30 mouse cellular contexts compared by ENCODE assay signal in the genomic region with DNA sequence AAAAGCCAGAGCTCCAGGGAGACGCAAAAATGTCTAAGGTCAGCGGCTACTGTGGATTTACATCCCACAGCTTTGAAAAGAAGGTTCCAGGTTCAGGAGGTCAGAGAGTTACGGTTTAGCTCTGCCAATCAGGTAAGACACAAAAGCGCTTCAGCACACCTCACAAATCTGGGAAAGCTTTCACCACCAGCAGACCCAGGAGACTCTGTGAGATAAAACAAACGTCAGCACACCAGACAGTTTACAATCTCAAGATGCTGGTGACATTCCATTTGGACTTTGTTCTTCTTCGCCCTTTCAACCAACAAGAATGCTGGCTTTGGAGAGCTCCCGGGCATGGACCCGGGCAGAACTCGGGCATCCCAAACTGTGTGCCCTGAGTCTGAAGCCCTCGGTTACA.
DNase-seq lines count a peak whose midpoint lies in the region; ATAC-seq lines count a peak whose summit lies in the region.
"Had no signal": no experiment of that assay in that cellular context is flagged by ENCODE, and none has a peak within 500 bp of the region (broad histone marks: within the 10 kb centered on the region; RNA-seq: fewer than 3 reads in every experiment).

No protein-coding gene starts in this region.

- no peaks in the 10 kb centered on the region for H3K36me3 ChIP-seq in kidney, embryonic 14.5 days (ENCODE audit: control insufficient read depth, insufficient read depth, low read length)
- no peaks in the 10 kb centered on the region for H3K36me3 ChIP-seq in limb, embryonic 10.5 days
- H3K36me3 ChIP-seq: G1E; heart, embryonic 12.5 days; limb, embryonic 15.5 days had no signal

- no peaks in the 10 kb centered on the region for H3K9me3 ChIP-seq in kidney, embryonic 14.5 days (ENCODE audit: control insufficient read depth, low read length)
- H3K9me3 ChIP-seq in limb, embryonic 10.5 days (replicated peaks), result no peaks in the 10 kb centered on the region
- H3K9me3 ChIP-seq: forebrain, embryonic 12.5 days; G1E; heart, embryonic 12.5 days; hindbrain, embryonic 12.5 days; limb, embryonic 15.5 days; neural tube, embryonic 13.5 days had no signal

- no peaks in the 10 kb centered on the region for H3K27me3 ChIP-seq in kidney, embryonic 14.5 days (ENCODE audit: control insufficient read depth, insufficient read depth, low read length)
- no peaks in the 10 kb centered on the region for H3K27me3 ChIP-seq in limb, embryonic 10.5 days (ENCODE audit: low read depth, poor library complexity, severe bottlenecking)
- H3K27me3 ChIP-seq: CH12.LX; forebrain, embryonic 12.5 days; heart, embryonic 12.5 days; hindbrain, embryonic 12.5 days; limb, embryonic 15.5 days; neural tube, embryonic 13.5 days; Patski had no signal

- H3K4me3 ChIP-seq in kidney, embryonic 14.5 days (ENCODE audit: low read length), result no peak overlapping the region
- H3K4me3 ChIP-seq in limb, embryonic 10.5 days, result no peak overlapping the region
- H3K4me3 ChIP-seq: forebrain, embryonic 12.5 days; heart, embryonic 12.5 days; hindbrain, embryonic 12.5 days; limb, embryonic 15.5 days; neural tube, embryonic 13.5 days had no signal

- H3K4me1 ChIP-seq in kidney, embryonic 14.5 days (ENCODE audit: control insufficient read depth, insufficient read depth, low read length), result peaks cover 8% of the 10 kb centered on the region; the same call in 1 of the 2 replicates
- peaks cover 35% of the 10 kb centered on the region for H3K4me1 ChIP-seq in limb, embryonic 10.5 days

- intact Hi-C loops in gastrocnemius, postnatal 14 days (cut with DNase I; ENCODE audit: low total_unique reads), result no loop called here

- no peak overlapping the region for H3K4me2 ChIP-seq in kidney, embryonic 14.5 days (replicated peaks; ENCODE audit: low read depth, low read length)
- H3K4me2 ChIP-seq: forebrain, embryonic 12.5 days; heart, embryonic 12.5 days; hindbrain, embryonic 12.5 days; limb, embryonic 15.5 days; lung, embryonic 14.5 days; neural tube, embryonic 13.5 days had no signal

- no peak for ATAC-seq in kidney, embryonic 14.5 days (ENCODE audit: low FRiP score, low TSS enrichment)
- ATAC-seq in erythroid progenitor cell, adult 5-6 weeks (replicated peaks; ENCODE audit: low FRiP score, poor library complexity, severe bottlenecking), result no peak
- ATAC-seq: intestine, postnatal 0 days; Patski had no signal

- H3K27ac ChIP-seq in kidney, embryonic 14.5 days (ENCODE audit: low read depth, low read length), result no peak overlapping the region
- peak overlapping the region; percentile 40; the same call in 1 of the 2 replicates for H3K27ac ChIP-seq in limb, embryonic 10.5 days
- H3K27ac ChIP-seq: forebrain, embryonic 12.5 days; hindbrain, embryonic 12.5 days; limb, embryonic 15.5 days; liver, embryonic 14.5 days; neural tube, embryonic 13.5 days; stomach, postnatal 0 days had no signal

- H3K9ac ChIP-seq in kidney, embryonic 14.5 days (ENCODE audit: low read depth, low read length), result no peak overlapping the region
- H3K9ac ChIP-seq: forebrain, embryonic 12.5 days; heart, embryonic 12.5 days; hindbrain, embryonic 12.5 days; limb, embryonic 15.5 days; liver, embryonic 14.5 days; lung, embryonic 14.5 days; neural tube, embryonic 13.5 days had no signal

- WGBS in kidney, embryonic 14.5 days, result 30% methylated on average over 10 of the region's 10 CpGs
- WGBS in limb, embryonic 10.5 days, result 32% methylated on average over 10 of the region's 10 CpGs

- DNase-seq in kidney, adult 18-20 months, result peak; percentile 46
- peak; percentile 55 for DNase-seq in embryo, embryonic 11 days
- DNase-seq in kidney, adult 9 months, result peak; percentile 56
- DNase-seq in limb, embryonic 10.5 days (ENCODE audit: low spot score), result no peak
- DNase-seq in gastrocnemius, postnatal 14 days, result no peak
- no peak for DNase-seq in retina, embryonic 14.5 days (ENCODE audit: low spot score)
- DNase-seq: adrenal gland, adult 2 months; cerebellum, adult 11-12 months; cerebellum, postnatal 14 days; gastrocnemius, postnatal 10 days; heart, adult 18-20 months; heart, postnatal 14 days; layer of hippocampus, postnatal 36 days; midbrain, embryonic 14.5 days; thymus, adult 2 months; thymus, postnatal 4 days had no signal

Comparison
In these comparisons a context has a peak if more than half of its experiments do, and no peak if none do; other contexts are left out.
1. DNase-seq: peak in kidney, adult 18-20 months (single experiment), embryo, embryonic 11 days (single experiment) and kidney, adult 9 months (single experiment); none in limb, embryonic 10.5 days (single experiment), gastrocnemius, postnatal 14 days (single experiment) and retina, embryonic 14.5 days (single experiment).